Mouse (Mus musculus) intestine, embryonic 14.5 days (tissue): ENCODE data around the gene Sfxn4. TPM values are rescaled to one million over a fixed set of nuclear protein-coding genes. Genes with fewer than 3 reads are reported as not detected.
"Not testable (repeated sequence)": the region's sequence is repeated elsewhere in the genome, so short reads cannot be mapped to it uniquely, and the experiment has no call there.

Experiments
- ATAC-seq: fragments of 200-750 bp; cut with Nextera tagmentation; replicated peaks from 2 replicates; pipeline ENCODE4 v1.8.0; 2017; ENCODE audit warnings: low read depth, moderate number of reproducible peaks, moderate TSS enrichment, moderate library complexity; ENCODE audit not compliant: low FRiP score, low TSS enrichment
- DNase-seq: peaks from one replicate; pipeline ENCODE4 v3.0.0-alpha.2; 2018; ENCODE audit warnings: low spot score
- H3K27ac ChIP-seq: fragments of 300-500 bp; sonication (generic); 2 replicates; pipeline ENCODE4 v1.5.1; 2014; ENCODE audit warnings: low read depth, mild to moderate bottlenecking, control low read depth
- H3K27me3 ChIP-seq: fragments of 300-500 bp; sonication (generic); replicated peaks from 2 replicates; pipeline ENCODE4 v1.6.1; 2014; ENCODE audit warnings: low read length, control low read depth; ENCODE audit not compliant: control insufficient read depth, insufficient read depth
- H3K36me3 ChIP-seq: fragments of 300-500 bp; sonication (generic); 2 replicates; pipeline ENCODE4 v1.6.1; 2014; ENCODE audit warnings: low read length, control low read depth; ENCODE audit not compliant: control insufficient read depth, insufficient read depth
- H3K4me1 ChIP-seq: fragments of 300-500 bp; sonication (generic); replicated peaks from 2 replicates; pipeline ENCODE4 v1.6.1; 2014; ENCODE audit warnings: low read length, control low read depth, mixed read lengths; ENCODE audit not compliant: control insufficient read depth, insufficient read depth
- H3K4me2 ChIP-seq: fragments of 300-500 bp; sonication (generic); 2 replicates; pipeline ENCODE4 v1.6.1; 2014; ENCODE audit warnings: low read length
- H3K4me3 ChIP-seq: fragments of 300-500 bp; sonication (generic); 2 replicates; pipeline ENCODE4 v1.5.1; 2014; ENCODE audit warnings: low read depth, low read length, control low read depth, mixed read lengths
- H3K9ac ChIP-seq: fragments of 300-500 bp; sonication (generic); 2 replicates; pipeline ENCODE4 v1.6.1; 2014; ENCODE audit warnings: mild to moderate bottlenecking, low read length
- H3K9me3 ChIP-seq: fragments of 300-500 bp; sonication (generic); 2 replicates; pipeline ENCODE4 v1.6.1; 2016; ENCODE audit warnings: low read length, control low read depth; ENCODE audit not compliant: control insufficient read depth
- WGBS: fragments of 180-500 bp; shearing (Covaris S2); extraction: QIAGEN DNeasy Blood & Tissue Kit; methylation state at CpG from one replicate; pipeline ENCODE4 v1.1.7; 2014; 5-methylcytosine and 5-hydroxymethylcytosine counted together
- polyA plus RNA-seq: library from polyadenylated mRNA; unstranded; fragments of >200 nt; fragmentation: Nextera tagmentation; extraction: Ambion mirVana; gene quantifications from 2 replicates; pipeline ENCODE4 v1.2.1, GENCODE M21; 2014

Gene Sfxn4
- polyA plus RNA-seq, 1 experiment from 2014 or later: 5.3 TPM

GRCm38 (mm10) chr19:60871366-60871765 lies 10.1 kb upstream of the Sfxn4 start:
- H3K4me1 ChIP-seq: peaks cover 12% of the 10 kb centered on the region
- no peak overlapping the region for H3K27ac ChIP-seq
- WGBS: 90% methylated on average over 5 of the region's 5 CpGs
- H3K4me3 ChIP-seq: no peak overlapping the region
- H3K9ac ChIP-seq: no peak overlapping the region
- DNase-seq (no peak), ATAC-seq (no peak)
- H3K27me3 ChIP-seq: no peaks in the 10 kb centered on the region
- H3K9me3 ChIP-seq: no peaks in the 10 kb centered on the region
- H3K36me3 ChIP-seq: peaks cover 54% of the 10 kb centered on the region
- H3K4me2 ChIP-seq: no peak overlapping the region

- Histone ChIP-seq H3K4me1 (peaks cover 12% of the 10 kb centered on the region), H3K9me3 (no peaks in the 10 kb centered on the region), H3K9ac (no peak overlapping the region), H3K4me2 (no peak overlapping the region), H3K27ac (no peak overlapping the region), H3K36me3 (peaks cover 60% of the 10 kb centered on the region), H3K27me3 (no peaks in the 10 kb centered on the region), H3K4me3 (no peak overlapping the region)
- WGBS: 96% methylated on average over 1 of the region's 1 CpGs
- DNase-seq (no peak), ATAC-seq (no peak)
Measured at GRCm38 (mm10) chr19:60870489-60870888, 9.2 kb upstream of the Sfxn4 start.

- not testable (repeated sequence) for DNase-seq, H3K9me3 ChIP-seq, H3K27ac ChIP-seq, H3K9ac ChIP-seq, H3K4me2 ChIP-seq, H3K27me3 ChIP-seq, ATAC-seq, H3K4me1 ChIP-seq, H3K4me3 ChIP-seq
- 97% methylated on average over 4 of the region's 4 CpGs for WGBS
- peaks cover 66% of the 10 kb centered on the region for H3K36me3 ChIP-seq
Measured at GRCm38 (mm10) chr19:60866169-60866568, 4.9 kb upstream of the Sfxn4 start.

GRCm38 (mm10) chr19:60845731-60846130 lies 15.5 kb downstream of the Sfxn4 start:
- H3K9ac ChIP-seq: no peak overlapping the region
- DNase-seq (no peak), ATAC-seq (no peak)
- no peak overlapping the region for H3K4me2 ChIP-seq
- no peaks in the 10 kb centered on the region for H3K9me3 ChIP-seq
- H3K27me3 ChIP-seq: no peaks in the 10 kb centered on the region
- H3K27ac ChIP-seq: no peak overlapping the region
- H3K4me3 ChIP-seq: no peak overlapping the region
- no peaks in the 10 kb centered on the region for H3K4me1 ChIP-seq
- 0 out of 2 replicates have a peak, but pooled peaks cover under 1% of the 10 kb centered on the region for H3K36me3 ChIP-seq

- no peak overlapping the region for H3K9ac ChIP-seq
- DNase-seq (no peak), ATAC-seq (no peak)
- no peak overlapping the region for H3K4me3 ChIP-seq
- H3K4me2 ChIP-seq: no peak overlapping the region
- no peaks in the 10 kb centered on the region for H3K4me1 ChIP-seq
- H3K27ac ChIP-seq: no peak overlapping the region
- H3K36me3 ChIP-seq: 0 out of 2 replicates have a peak, but pooled peaks cover 11% of the 10 kb centered on the region
- no peaks in the 10 kb centered on the region for H3K27me3 ChIP-seq
- no peaks in the 10 kb centered on the region for H3K9me3 ChIP-seq
Measured at GRCm38 (mm10) chr19:60843324-60843723, 18.0 kb downstream of the Sfxn4 start.

- Histone ChIP-seq H3K36me3 (peaks cover 54% of the 10 kb centered on the region), H3K9me3 (no peaks in the 10 kb centered on the region), H3K4me3 (no peak overlapping the region), H3K4me1 (no peaks in the 10 kb centered on the region), H3K4me2 (no peak overlapping the region), H3K27ac (no peak overlapping the region), H3K9ac (no peak overlapping the region), H3K27me3 (no peaks in the 10 kb centered on the region)
- DNase-seq (peak; percentile 83), ATAC-seq (no peak)
- 84% methylated on average over 1 of the region's 1 CpGs for WGBS
Measured at GRCm38 (mm10) chr19:60837747-60838146, 23.5 kb downstream of the Sfxn4 start.

- H3K27me3 ChIP-seq: no peaks in the 10 kb centered on the region
- no peak overlapping the region for H3K4me2 ChIP-seq
- ATAC-seq: no peak
- H3K4me3 ChIP-seq: no peak overlapping the region
- H3K9ac ChIP-seq: no peak overlapping the region
- H3K36me3 ChIP-seq: peaks cover 85% of the 10 kb centered on the region
- no peak overlapping the region for H3K27ac ChIP-seq
- H3K4me1 ChIP-seq: no peaks in the 10 kb centered on the region
- WGBS: 88% methylated on average over 6 of the region's 6 CpGs
- H3K9me3 ChIP-seq: no peaks in the 10 kb centered on the region
- no peak for DNase-seq
Measured at GRCm38 (mm10) chr19:60818677-60819076, 42.6 kb downstream of the Sfxn4 start.

GRCm38 (mm10) chr19:60813133-60813532 lies 48.1 kb downstream of the Sfxn4 start:
- Histone ChIP-seq H3K9ac (no peak overlapping the region), H3K4me1 (0 out of 2 replicates have a peak, but pooled peaks cover 6% of the 10 kb centered on the region)
- ATAC-seq: no peak

GRCm38 (mm10) chr19:60812036-60812389 lies 49.3 kb downstream of the Sfxn4 start:
- Histone ChIP-seq H3K36me3 (peaks cover 24% of the 10 kb centered on the region), H3K9me3 (no peaks in the 10 kb centered on the region), H3K4me1 (0 out of 2 replicates have a peak, but pooled peaks cover 6% of the 10 kb centered on the region), H3K9ac (peak overlapping the region; percentile 76), H3K4me2 (peak overlapping the region; percentile 68), H3K4me3 (peak overlapping the region; percentile 78), H3K27ac (no peak overlapping the region), H3K27me3 (no peaks in the 10 kb centered on the region)
- DNase-seq: no peak
- no peak for ATAC-seq
- 23% methylated on average over 10 of the region's 10 CpGs for WGBS

More at GRCm38 (mm10) chr19:60813133-60813532, 48.1 kb downstream of the Sfxn4 start:
- Histone ChIP-seq H3K36me3 (peaks cover 32% of the 10 kb centered on the region), H3K4me2 (no peak overlapping the region), H3K27ac (no peak overlapping the region), H3K27me3 (no peaks in the 10 kb centered on the region), H3K9me3 (no peaks in the 10 kb centered on the region), H3K4me3 (no peak overlapping the region)
- WGBS: 99% methylated on average over 6 of the region's 6 CpGs
- DNase-seq: no peak
